Mouse (Mus musculus) lung, embryonic 16.5 days (tissue): Measurements from ENCODE around the gene Klhl24. TPM values are rescaled to one million over a fixed set of nuclear protein-coding genes. Genes with fewer than 3 reads are reported as not detected.

Experiments used
- ATAC-seq: fragments of 200-750 bp; cut with Nextera tagmentation; 2 replicates; pipeline ENCODE4 v1.8.0; 2017; ENCODE audit warnings: low read depth, mild to moderate bottlenecking, moderate library complexity
- H3K27ac ChIP-seq: fragments of 300-500 bp; sonication (generic); 2 replicates; pipeline ENCODE4 v1.5.1; 2014; ENCODE audit warnings: mild to moderate bottlenecking, control low read depth, low read length
- H3K27me3 ChIP-seq: fragments of 300-500 bp; sonication (generic); 2 replicates; pipeline ENCODE4 v1.6.1; 2014; ENCODE audit warnings: low read depth, low read length, mixed read lengths; ENCODE audit not compliant: control insufficient read depth, insufficient read depth
- H3K36me3 ChIP-seq: fragments of 300-500 bp; sonication (generic); 2 replicates; pipeline ENCODE4 v1.6.1; 2014; ENCODE audit warnings: low read length; ENCODE audit not compliant: control insufficient read depth, insufficient read depth
- H3K4me1 ChIP-seq: fragments of 300-500 bp; sonication (generic); replicated peaks from 2 replicates; pipeline ENCODE4 v1.6.1; 2014; ENCODE audit warnings: low read length, mixed read lengths; ENCODE audit not compliant: control insufficient read depth, insufficient read depth
- H3K4me2 ChIP-seq: fragments of 300-500 bp; sonication (generic); 2 replicates; pipeline ENCODE4 v1.6.1; 2014; ENCODE audit warnings: low read depth, low read length, control low read depth
- H3K4me3 ChIP-seq: fragments of 300-500 bp; sonication (generic); 2 replicates; pipeline ENCODE4 v1.5.1; 2014; ENCODE audit warnings: mild to moderate bottlenecking, low read length, control low read depth
- H3K9ac ChIP-seq: fragments of 300-500 bp; sonication (generic); 2 replicates; pipeline ENCODE4 v1.6.1; 2014; ENCODE audit warnings: low read length, control low read depth
- H3K9me3 ChIP-seq: fragments of 300-500 bp; sonication (generic); 2 replicates; pipeline ENCODE4 v1.6.1; 2016; ENCODE audit warnings: low read length; ENCODE audit not compliant: control insufficient read depth
- WGBS: fragments of 180-500 bp; shearing (Covaris S2); extraction: QIAGEN DNeasy Blood & Tissue Kit; methylation state at CpG from one replicate; pipeline ENCODE4 v1.1.7; 2014; 5-methylcytosine and 5-hydroxymethylcytosine counted together
- polyA plus RNA-seq: library from polyadenylated mRNA; unstranded; fragments of >200 nt; fragmentation: Nextera tagmentation; extraction: Ambion mirVana; gene quantifications from 2 replicates; pipeline ENCODE4 v1.2.1, GENCODE M21; 2015

Klhl24 gene
- polyA plus RNA-seq, 1 experiment from 2014 or later, result 35.9 TPM

GRCm38 (mm10) chr16:20090921-20091575, 6.3 kb upstream of the Klhl24 start:
- ATAC-seq, result no peak
- Histone ChIP-seq H3K4me3 (no peak overlapping the region), H3K27me3 (no peaks in the 10 kb centered on the region), H3K36me3 (no peaks in the 10 kb centered on the region), H3K9ac (no peak overlapping the region), H3K4me2 (no peak overlapping the region), H3K27ac (no peak overlapping the region), H3K9me3 (no peaks in the 10 kb centered on the region), H3K4me1 (no peaks in the 10 kb centered on the region)
- 10% methylated on average over 5 of the region's 5 CpGs for WGBS

- Histone ChIP-seq H3K4me1 (peaks cover 3% of the 10 kb centered on the region; the same call in 1 of the 2 replicates), H3K27ac (no peak overlapping the region), H3K4me2 (no peak overlapping the region), H3K36me3 (no peaks in the 10 kb centered on the region), H3K27me3 (no peaks in the 10 kb centered on the region), H3K9ac (no peak overlapping the region), H3K4me3 (no peak overlapping the region), H3K9me3 (no peaks in the 10 kb centered on the region)
- ATAC-seq, result no peak
- 74% methylated on average over 2 of the region's 2 CpGs for WGBS
Measured at GRCm38 (mm10) chr16:20095966-20096365, 1.4 kb upstream of the Klhl24 start.

GRCm38 (mm10) chr16:20097711-20098374, 501 bp downstream of the Klhl24 start:
- H3K4me3 ChIP-seq, result peak overlapping the region; percentile 100
- 0 out of 2 replicates have a peak, but pooled peaks cover 4% of the 10 kb centered on the region for H3K36me3 ChIP-seq
- H3K4me2 ChIP-seq, result peak overlapping the region; percentile 65
- H3K9me3 ChIP-seq, result no peaks in the 10 kb centered on the region
- peak; percentile 94 for ATAC-seq
- no peaks in the 10 kb centered on the region for H3K27me3 ChIP-seq
- peaks cover 3% of the 10 kb centered on the region; the same call in 1 of the 2 replicates for H3K4me1 ChIP-seq
- WGBS, result under 1% methylated on average over 60 of the region's 61 CpGs
- peak overlapping the region; percentile 97 for H3K9ac ChIP-seq
- peak overlapping the region; percentile 100 for H3K27ac ChIP-seq

- no peaks in the 10 kb centered on the region for H3K27me3 ChIP-seq
- WGBS, result 5% methylated on average over 4 of the region's 4 CpGs
- H3K9ac ChIP-seq, result peak overlapping the region; percentile 97
- peak overlapping the region; percentile 100 for H3K4me3 ChIP-seq
- H3K36me3 ChIP-seq, result peaks cover 8% of the 10 kb centered on the region
- H3K9me3 ChIP-seq, result peaks cover under 1% of the 10 kb centered on the region
- ATAC-seq, result no peak
- H3K4me1 ChIP-seq, result peaks cover 3% of the 10 kb centered on the region; the same call in 1 of the 2 replicates
- H3K4me2 ChIP-seq, result peak overlapping the region; percentile 65
- peak overlapping the region; percentile 100 for H3K27ac ChIP-seq
Measured at GRCm38 (mm10) chr16:20098375-20098727, 1.0 kb downstream of the Klhl24 start.

DNA sequence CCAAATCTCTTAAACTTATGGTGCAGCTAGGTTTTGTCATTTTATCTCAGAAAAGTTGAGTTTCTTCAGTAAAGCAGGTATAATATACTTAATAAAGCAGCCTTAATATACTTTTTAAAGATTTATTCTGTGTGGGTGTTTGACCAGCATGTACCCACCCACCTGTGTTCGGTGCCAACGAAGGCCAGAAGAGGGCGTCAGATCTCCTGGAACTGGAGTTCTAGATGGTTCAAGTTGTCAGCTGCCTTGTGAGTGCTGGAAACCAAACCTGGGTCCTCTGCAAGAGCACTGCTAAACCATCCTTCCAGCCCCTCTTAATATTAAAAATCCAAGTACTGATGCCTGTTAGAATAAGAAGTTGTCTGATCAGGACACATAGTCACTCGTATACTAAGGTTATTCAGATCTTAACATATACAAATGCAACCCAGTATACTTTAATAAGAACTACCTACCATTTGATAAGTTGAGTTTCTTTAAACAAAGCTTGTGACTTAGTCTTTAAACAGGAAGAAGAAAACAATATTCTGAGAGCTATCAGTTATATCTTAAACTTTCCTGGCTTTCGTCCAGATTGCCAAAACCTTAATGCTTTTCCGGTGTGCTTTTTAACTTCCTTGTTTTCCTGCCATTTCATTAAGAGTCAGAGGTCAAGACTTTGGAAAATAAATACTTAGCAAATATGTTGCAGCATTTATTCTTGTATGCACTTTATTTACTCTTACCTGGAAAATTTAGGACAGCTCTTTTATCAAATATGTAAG, 1.7 kb downstream of the Klhl24 start:
- Histone ChIP-seq H3K36me3 (peaks cover 15% of the 10 kb centered on the region), H3K27me3 (no peaks in the 10 kb centered on the region), H3K4me2 (no peak overlapping the region; the same call in 1 of the 2 replicates), H3K9me3 (peaks cover 7% of the 10 kb centered on the region), H3K9ac (no peak overlapping the region), H3K4me3 (peak overlapping the region; percentile 11; the same call in 1 of the 2 replicates), H3K4me1 (peaks cover 3% of the 10 kb centered on the region; the same call in 1 of the 2 replicates), H3K27ac (0 out of 2 replicates have a peak overlapping the region, but pooled peaks have one; percentile 16)
- no peak for ATAC-seq
- 75% methylated on average over 6 of the region's 6 CpGs for WGBS

DNA sequence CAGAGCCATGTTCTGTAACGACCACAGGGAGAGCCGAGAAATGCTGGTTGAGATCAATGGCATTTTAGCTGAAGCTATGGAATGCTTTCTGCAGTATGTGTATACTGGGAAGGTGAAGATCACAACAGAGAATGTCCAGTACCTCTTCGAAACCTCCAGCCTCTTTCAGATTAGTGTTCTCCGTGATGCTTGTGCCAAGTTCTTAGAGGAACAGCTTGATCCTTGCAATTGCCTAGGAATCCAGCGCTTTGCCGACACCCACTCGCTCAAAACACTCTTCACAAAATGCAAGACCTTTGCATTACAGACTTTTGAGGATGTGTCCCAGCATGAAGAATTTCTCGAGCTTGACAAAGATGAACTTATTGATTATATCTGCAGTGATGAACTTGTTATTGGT, 9.7 kb downstream of the Klhl24 start:
- Histone ChIP-seq H3K27me3 (no peaks in the 10 kb centered on the region), H3K4me3 (no peak overlapping the region), H3K4me2 (no peak overlapping the region), H3K9ac (no peak overlapping the region), H3K4me1 (no peaks in the 10 kb centered on the region), H3K9me3 (peaks cover 9% of the 10 kb centered on the region), H3K36me3 (peaks cover 49% of the 10 kb centered on the region), H3K27ac (no peak overlapping the region)
- no peak for ATAC-seq
- WGBS, result 90% methylated on average over 8 of the region's 8 CpGs

- Histone ChIP-seq H3K4me3 (no peak overlapping the region), H3K27me3 (no peaks in the 10 kb centered on the region), H3K4me2 (no peak overlapping the region), H3K9me3 (peaks cover 3% of the 10 kb centered on the region; the same call in 1 of the 2 replicates), H3K4me1 (no peaks in the 10 kb centered on the region; the same call in 1 of the 2 replicates), H3K9ac (no peak overlapping the region), H3K36me3 (peaks cover 35% of the 10 kb centered on the region), H3K27ac (no peak overlapping the region)
- no peak for ATAC-seq
- 93% methylated on average over 6 of the region's 6 CpGs for WGBS
Measured at GRCm38 (mm10) chr16:20108961-20109360, 11.6 kb downstream of the Klhl24 start.

- no peak overlapping the region for H3K4me3 ChIP-seq
- no peak overlapping the region for H3K9ac ChIP-seq
- no peak overlapping the region for H3K4me2 ChIP-seq
- H3K27ac ChIP-seq, result no peak overlapping the region
- H3K27me3 ChIP-seq, result no peaks in the 10 kb centered on the region
- WGBS, result 52% methylated on average over 2 of the region's 2 CpGs
- H3K4me1 ChIP-seq, result no peaks in the 10 kb centered on the region; the same call in 1 of the 2 replicates
- ATAC-seq, result no peak
- peaks cover 26% of the 10 kb centered on the region for H3K36me3 ChIP-seq
- H3K9me3 ChIP-seq, result no peaks in the 10 kb centered on the region
Measured at GRCm38 (mm10) chr16:20112649-20113048, 15.3 kb downstream of the Klhl24 start.

- no peak overlapping the region for H3K4me3 ChIP-seq
- ATAC-seq, result peak; percentile 67
- no peaks in the 10 kb centered on the region; the same call in 1 of the 2 replicates for H3K4me1 ChIP-seq
- H3K27me3 ChIP-seq, result no peaks in the 10 kb centered on the region
- no peak overlapping the region for H3K9ac ChIP-seq
- H3K27ac ChIP-seq, result peak overlapping the region; percentile 0; the same call in 1 of the 2 replicates
- H3K9me3 ChIP-seq, result no peaks in the 10 kb centered on the region
- 30% methylated on average over 4 of the region's 4 CpGs for WGBS
- H3K4me2 ChIP-seq, result no peak overlapping the region
- peaks cover 25% of the 10 kb centered on the region for H3K36me3 ChIP-seq
Measured at GRCm38 (mm10) chr16:20116069-20116468, 18.7 kb downstream of the Klhl24 start.
